Mouse (Mus musculus) T-cell, adult 2 months (primary cell): Measurements from ENCODE around the gene Avpi1.

ENCODE experiments used
- DNase-seq: peaks from one replicate; pipeline ENCODE4 v3.0.0; 2022; ENCODE audit warnings: low spot score

Avpi1 gene

GRCm38 (mm10) chr19:42128787-42129508, at the start of gene Avpi1:
Gene Avpi1, minus strand, starts transcription at chr19:42129059.
- peak; percentile 96 for DNase-seq

GRCm38 (mm10) chr19:42177461-42177860, 48.6 kb upstream of the Avpi1 start:
- DNase-seq, result no peak

- DNase-seq, result no peak
Measured at GRCm38 (mm10) chr19:42176841-42177240, 48.0 kb upstream of the Avpi1 start.

- peak; percentile 95 for DNase-seq
Measured at GRCm38 (mm10) chr19:42170025-42170969, 41.4 kb upstream of the Avpi1 start.

GRCm38 (mm10) chr19:42169322-42169975, 40.6 kb upstream of the Avpi1 start:
- DNase-seq, result no peak

GRCm38 (mm10) chr19:42167489-42167888, 38.6 kb upstream of the Avpi1 start:
- DNase-seq, result no peak

- no peak for DNase-seq
Measured at GRCm38 (mm10) chr19:42166766-42167165, 37.9 kb upstream of the Avpi1 start.

- DNase-seq, result peak; percentile 74
Measured at GRCm38 (mm10) chr19:42166130-42166529, 37.3 kb upstream of the Avpi1 start.

- DNase-seq, result no peak
Measured at GRCm38 (mm10) chr19:42164188-42164587, 35.3 kb upstream of the Avpi1 start.

GRCm38 (mm10) chr19:42163764-42164163, 34.9 kb upstream of the Avpi1 start, which contains the start of gene Zfyve27:
Gene Zfyve27, plus strand, starts transcription at chr19:42163951.
- no peak for DNase-seq

- no peak for DNase-seq
Measured at GRCm38 (mm10) chr19:42158246-42159017, 29.6 kb upstream of the Avpi1 start.

- DNase-seq, result no peak
Measured at GRCm38 (mm10) chr19:42157493-42158237, 28.8 kb upstream of the Avpi1 start.

- DNase-seq, result peak; percentile 67
Measured at GRCm38 (mm10) chr19:42151990-42152389, 23.1 kb upstream of the Avpi1 start.

GRCm38 (mm10) chr19:42148569-42148860, 19.7 kb upstream of the Avpi1 start:
- no peak for DNase-seq

GRCm38 (mm10) chr19:42147769-42148568, 19.1 kb upstream of the Avpi1 start:
- DNase-seq, result peak; percentile 25

- DNase-seq, result no peak
Measured at GRCm38 (mm10) chr19:42147170-42147768, 18.4 kb upstream of the Avpi1 start, which contains the start of gene Marveld1. Gene Marveld1, plus strand, starts transcription at chr19:42147400.

GRCm38 (mm10) chr19:42146276-42147010, 17.6 kb upstream of the Avpi1 start:
- no peak for DNase-seq

- no peak for DNase-seq
Measured at GRCm38 (mm10) chr19:42145731-42146130, 16.9 kb upstream of the Avpi1 start.

- no peak for DNase-seq
Measured at GRCm38 (mm10) chr19:42145210-42145609, 16.4 kb upstream of the Avpi1 start.
